Mouse (Mus musculus) frontal cortex, postnatal 25 days (tissue): ENCODE data around the gene Mbd3l2.
A peak's percentile ranks its signal among the peaks of the same experiment; 100 is the strongest.
"Not testable (repeated sequence)": the region's sequence is repeated elsewhere in the genome, so short reads cannot be mapped to it uniquely, and the experiment has no call there.

Experiments used
- DNase-seq, 2 experiments: peaks; one replicate each; pipeline ENCODE4 v3.0.0; 2022; ENCODE audit warnings: low spot score in 2 of 2

Mbd3l2 gene

GRCm38 (mm10) chr9:18430354-18430753 lies at the start of gene Mbd3l2:
Gene Mbd3l2, plus strand, starts transcription at chr9:18430654.
- DNase-seq: no peak

DNA sequence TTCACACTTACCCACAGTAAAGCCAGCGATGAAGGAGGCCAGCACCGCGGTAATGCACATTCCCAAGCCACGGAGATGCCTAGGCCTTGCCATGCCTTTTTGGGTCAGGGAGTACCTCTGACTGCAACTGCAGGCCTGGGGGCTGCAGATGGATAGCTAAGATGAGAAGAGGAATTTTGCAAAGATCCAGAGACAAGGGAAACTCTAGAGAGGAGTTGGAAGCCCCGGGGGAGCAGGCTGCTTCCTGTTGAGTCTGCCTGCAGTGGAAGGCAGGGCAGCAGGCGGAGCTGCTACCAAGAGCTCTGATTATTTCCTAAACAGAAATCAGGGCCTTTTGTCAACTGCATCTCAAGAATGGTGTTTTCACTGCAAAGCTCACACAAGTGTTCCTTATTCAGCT lies 44.7 kb upstream of the Mbd3l2 start:
- DNase-seq: no peak

DNA sequence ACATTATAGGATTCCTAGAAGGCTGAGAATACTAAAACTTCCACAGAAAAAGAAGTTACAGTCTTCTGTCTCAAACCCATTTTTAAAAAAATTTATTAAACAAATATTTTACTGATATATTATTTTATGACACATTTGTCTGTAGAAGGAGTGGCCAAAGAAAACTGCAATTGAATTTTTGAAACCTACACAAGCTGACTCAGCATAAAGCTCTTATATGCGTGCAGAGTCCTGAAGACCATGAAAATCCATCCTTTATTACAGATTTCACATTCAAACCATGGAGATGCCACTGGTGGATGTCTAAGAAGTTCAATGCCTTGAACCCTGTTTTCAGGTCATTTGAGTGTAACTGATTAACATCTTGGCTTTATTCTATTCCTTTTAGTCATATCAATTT lies 30.8 kb upstream of the Mbd3l2 start:
- DNase-seq: no peak

- not testable (repeated sequence) for DNase-seq
These were observed 27.6 kb upstream of the Mbd3l2 start, which contains the start of gene Naalad2 for GRCm38 (mm10) chr9:18402895-18403294. Gene Naalad2, minus strand, starts transcription at chr9:18402995.

GRCm38 (mm10) chr9:18404118-18404517 lies 26.3 kb upstream of the Mbd3l2 start, which contains the start of gene Ubtfl1:
Gene Ubtfl1, plus strand, starts transcription at chr9:18404418.
- no peak for DNase-seq

GRCm38 (mm10) chr9:18412371-18412770 lies 18.1 kb upstream of the Mbd3l2 start:
- DNase-seq: not testable (repeated sequence)

DNA sequence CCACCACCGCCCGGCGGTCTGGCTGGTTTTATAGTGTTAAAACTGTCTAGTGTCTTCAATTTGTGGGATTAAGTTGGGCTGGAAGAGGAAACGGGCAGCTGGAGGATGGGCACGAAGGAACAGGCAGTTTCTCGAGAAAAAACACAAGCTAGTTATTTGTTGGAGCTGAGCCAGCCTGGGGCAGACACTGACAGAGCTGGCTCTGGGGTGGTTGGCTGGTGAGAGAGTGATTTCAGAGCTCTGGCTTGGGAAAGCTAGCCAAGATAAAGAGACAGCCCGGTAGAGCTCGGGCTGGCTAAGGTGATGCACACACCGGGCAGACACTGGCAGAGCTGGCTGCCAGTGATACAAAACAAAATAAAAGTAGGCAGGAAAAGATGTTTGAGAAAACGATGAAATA lies 1.2 kb downstream of the Mbd3l2 start:
- no peak for DNase-seq

- no peak for DNase-seq
These were observed 26.1 kb downstream of the Mbd3l2 start for GRCm38 (mm10) chr9:18456520-18456919.

- DNase-seq: no peak
These were observed 36.9 kb downstream of the Mbd3l2 start for GRCm38 (mm10) chr9:18467350-18467749.

- DNase-seq: no peak
These were observed 37.6 kb downstream of the Mbd3l2 start for GRCm38 (mm10) chr9:18468005-18468404.

DNA sequence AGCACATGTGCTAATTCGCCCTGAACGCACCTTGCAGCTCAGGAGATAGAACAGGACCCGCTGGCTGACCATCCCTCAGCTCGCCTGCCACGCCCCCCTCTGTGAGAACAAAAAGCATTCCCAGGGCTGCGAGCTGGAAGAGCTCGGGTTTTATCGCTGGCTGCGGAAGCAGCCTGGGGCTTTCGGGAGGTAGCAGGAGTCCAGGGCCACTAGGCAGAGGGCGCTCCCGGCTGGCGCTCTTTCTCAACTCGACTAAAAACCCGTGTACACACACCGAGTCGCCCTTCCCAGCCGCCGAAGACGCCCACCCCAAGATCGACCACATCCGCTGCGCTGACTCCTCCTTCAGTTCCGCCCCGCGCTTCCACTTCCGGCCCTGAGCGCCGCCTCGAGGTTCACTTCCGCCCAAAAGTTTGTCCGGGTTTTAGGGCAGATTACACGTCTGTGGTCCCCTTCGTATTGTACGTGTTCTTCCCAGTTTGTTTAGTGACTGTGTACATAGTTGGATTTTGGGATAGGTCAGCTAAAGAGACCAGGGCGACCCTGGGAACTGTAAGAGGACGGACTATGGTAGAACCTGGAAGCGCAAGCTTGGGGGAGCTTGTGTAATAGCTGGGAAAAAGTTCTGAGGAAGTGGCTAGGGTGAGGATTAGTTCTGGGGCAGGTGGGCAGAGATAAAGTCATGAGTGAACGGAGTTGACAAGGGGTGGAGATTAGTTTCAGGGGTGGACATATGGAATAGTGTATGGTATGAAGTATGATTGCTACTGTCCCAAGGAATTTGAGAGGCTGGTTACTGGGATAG lies 43.1 kb downstream of the Mbd3l2 start:
- peak; percentile 24 to 58 for DNase-seq

DNA sequence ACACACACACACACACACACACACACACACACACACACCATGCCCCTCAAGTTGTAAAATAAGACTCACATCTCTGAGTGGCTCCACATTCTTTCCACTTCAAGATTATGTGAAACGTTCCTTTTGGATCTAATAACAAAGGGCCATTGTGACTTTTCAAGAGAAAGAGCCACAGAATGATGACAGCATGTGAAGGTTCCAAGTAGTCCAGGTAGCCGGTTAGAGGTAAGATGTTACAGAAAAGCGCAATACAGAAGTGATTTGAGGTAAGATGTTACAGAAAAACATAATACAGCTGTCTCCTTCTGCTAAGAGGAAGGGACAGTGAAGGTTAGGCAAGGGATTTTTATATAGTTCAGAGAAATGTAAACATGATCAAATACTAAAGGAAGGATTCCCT lies 47.7 kb downstream of the Mbd3l2 start, which contains the start of the genes Zfp558 and Mbd3l1:
Zfp558 (minus strand) TSS at position 101 of the 400 bp plus-strand sequence.
Mbd3l1 (plus strand) TSS at position 192 of the 400 bp plus-strand sequence.
- no peak for DNase-seq
